Mouse (Mus musculus) kidney, adult 2 months (tissue): ENCODE measurements around the gene Rnase10. TPM values are rescaled to one million over a fixed set of nuclear protein-coding genes. Genes with fewer than 3 reads are reported as not detected.

Source experiments
- DNase-seq: peaks from one replicate; pipeline ENCODE4 v3.0.0; 2021
- H3K27ac ChIP-seq: fragments of 200-500 bp; 2 replicates; pipeline ENCODE4 v1.5.1; 2012; ENCODE audit warnings: low read depth, low read length, control low read depth, inconsistent platforms; ENCODE audit not compliant: insufficient read depth
- H3K27me3 ChIP-seq: fragments of 200-500 bp; replicated peaks from 2 replicates; pipeline ENCODE4 v1.6.1; 2012; ENCODE audit warnings: mild to moderate bottlenecking, moderate library complexity, low read length, inconsistent platforms; ENCODE audit not compliant: control insufficient read depth, insufficient read depth
- H3K36me3 ChIP-seq: fragments of 200-500 bp; 2 replicates; pipeline ENCODE4 v1.6.1; 2012; ENCODE audit warnings: mild to moderate bottlenecking, moderate library complexity, low read length, inconsistent platforms; ENCODE audit not compliant: control insufficient read depth, insufficient read depth
- H3K4me1 ChIP-seq: fragments of 200-500 bp; 2 replicates; pipeline ENCODE4 v1.6.1; 2011; ENCODE audit warnings: low read length; ENCODE audit not compliant: control insufficient read depth, insufficient read depth
- H3K4me3 ChIP-seq: fragments of 200-500 bp; 2 replicates; pipeline ENCODE4 v1.5.1; 2011; ENCODE audit warnings: mild to moderate bottlenecking, low read depth, low read length, control low read depth; ENCODE audit not compliant: insufficient read depth
- CTCF ChIP-seq: fragments of 200-500 bp; conservative IDR thresholded peaks from 2 replicates; pipeline ENCODE4 v1.5.1; 2011; ENCODE audit warnings: low read depth, mild to moderate bottlenecking, control low read depth, low read length, moderate library complexity, mixed read lengths; ENCODE audit not compliant: insufficient read depth, insufficient read length
- POLR2A ChIP-seq: fragments of 200-500 bp; IDR thresholded peaks from one replicate; pipeline ENCODE4 v1.6.1; 2011; ENCODE audit warnings: low read depth, low read length, control low read depth
- WGBS: fragments of 180-500 bp; shearing (Covaris S2); methylation state at CpG from one replicate; pipeline ENCODE4 v1.1.7; 2018; 5-methylcytosine and 5-hydroxymethylcytosine counted together
- polyA plus RNA-seq: library from polyadenylated mRNA; depleted of rRNA; stranded (reverse); fragments of >200 nt; gene quantifications from 2 replicates; pipeline ENCODE4 v1.2.3, GENCODE M21; 2012; rRNA removed

Gene Rnase10
- polyA plus RNA-seq, 1 experiment, result not detected

- no peak for DNase-seq
- TF ChIP-seq CTCF (no peak), POLR2A (no peak)
- no peak within 1 kb of the TSS for H3K27ac ChIP-seq
- no peaks in the 10 kb centered on the region for H3K27me3 ChIP-seq
- no peak within 1 kb of the TSS for H3K4me3 ChIP-seq
- WGBS, result 31% methylated on average over 9 of the region's 9 CpGs
- H3K4me1 ChIP-seq, result no peaks in the 10 kb centered on the region
- H3K36me3 ChIP-seq, result no peaks in the 10 kb centered on the region
Measured at GRCm38 (mm10) chr14:51057401-51057831, 49.9 kb downstream of the Rnase10 start, which contains the start of gene Rnase12. Gene Rnase12, minus strand, starts transcription at chr14:51057661.

Other genes with a start within 250 kb of the Rnase10 start
- gene Ttc5, start 222.2 kb upstream of the Rnase10 start, polyA plus RNA-seq, result 24.5 and 25.8 TPM in 2 replicates
- not detected in 2 replicates for gene Ccnb1ip1, start 200.0 kb upstream of the Rnase10 start, polyA plus RNA-seq
- gene Parp2, start 199.9 kb upstream of the Rnase10 start, polyA plus RNA-seq, result 12.0 and 12.6 TPM in 2 replicates
- gene Tep1, start 137.2 kb upstream of the Rnase10 start, polyA plus RNA-seq, result 17.6 and 18.8 TPM in 2 replicates
- gene Klhl33, start 110.2 kb upstream of the Rnase10 start, polyA plus RNA-seq, result 0.34 and 1.2 TPM in 2 replicates
- 54.6 and 77.8 TPM in 2 replicates for gene Osgep, start 82.9 kb upstream of the Rnase10 start, polyA plus RNA-seq
- 24.0 and 31.3 TPM in 2 replicates for gene Apex1, start 82.8 kb upstream of the Rnase10 start, polyA plus RNA-seq
- 68.1 and 79.3 TPM in 2 replicates for gene Pip4p1, start 76.9 kb upstream of the Rnase10 start, polyA plus RNA-seq
- gene Pnp, start 76.7 kb upstream of the Rnase10 start, polyA plus RNA-seq, result 79.2 and 91.3 TPM in 2 replicates
- 42.3 and 52.8 TPM in 2 replicates for gene Gm49342, start 63.2 kb upstream of the Rnase10 start, polyA plus RNA-seq
- 0.54 and 0.56 TPM in 2 replicates for gene Pnp2, start 51.8 kb upstream of the Rnase10 start, polyA plus RNA-seq
- not detected in 2 replicates for gene Rnase9, start 34.1 kb downstream of the Rnase10 start, polyA plus RNA-seq
- not detected in 2 replicates for gene Rnase11, start 42.4 kb downstream of the Rnase10 start, polyA plus RNA-seq
- gene Rnase12, start 49.9 kb downstream of the Rnase10 start, polyA plus RNA-seq, result not detected in 2 replicates
- gene Olfr750, start 66.7 kb downstream of the Rnase10 start, polyA plus RNA-seq, result not detected in 2 replicates
- gene Rnase4, start 83.3 kb downstream of the Rnase10 start, polyA plus RNA-seq, result 35.1 and 41.2 TPM in 2 replicates
- gene Ang, start 83.4 kb downstream of the Rnase10 start, polyA plus RNA-seq, result 4.7 and 5.1 TPM in 2 replicates
- 0.42 and 0.64 TPM in 2 replicates for gene Eddm3b, start 106.7 kb downstream of the Rnase10 start, polyA plus RNA-seq
- gene Rnase6, start 116.2 kb downstream of the Rnase10 start, polyA plus RNA-seq, result 3.4 and 8.5 TPM in 2 replicates
- gene Rnase1, start 139.0 kb downstream of the Rnase10 start, polyA plus RNA-seq, result 0.25 and 0.39 TPM in 2 replicates
- not detected in 2 replicates for gene Rnase2b, start 154.5 kb downstream of the Rnase10 start, polyA plus RNA-seq
- not detected in 2 replicates for gene Ang2, start 191.4 kb downstream of the Rnase10 start, polyA plus RNA-seq
- not detected in 2 replicates for gene Ear14, start 195.6 kb downstream of the Rnase10 start, polyA plus RNA-seq
- gene Rnase2a, start 248.4 kb downstream of the Rnase10 start, polyA plus RNA-seq, result not detected in 2 replicates